Mouse (Mus musculus): ENCODE results near the gene Stfa1.
"Not testable (repeated sequence)": the region's sequence is repeated elsewhere in the genome, so short reads cannot be mapped to it uniquely, and the experiment has no call there.

Stfa1 gene

GRCm38 (mm10) chr16:36276796-36277195, at the start of gene Stfa1:
Stfa1 (plus strand) TSS chr16:36276951.
- not testable (repeated sequence) for H3K27me3 ChIP-seq (ENCODE audit: control insufficient read depth, insufficient read depth, low read length, poor library complexity, severe bottlenecking); H3K36me3 ChIP-seq (ENCODE audit: control insufficient read depth, insufficient read depth, low read length, poor library complexity, severe bottlenecking); DNase-seq (ENCODE audit: low read depth, low spot score)

- not testable (repeated sequence) for H3K27me3 ChIP-seq (ENCODE audit: control insufficient read depth, insufficient read depth, low read length, poor library complexity, severe bottlenecking); H3K36me3 ChIP-seq (ENCODE audit: control insufficient read depth, insufficient read depth, low read length, poor library complexity, severe bottlenecking); DNase-seq (ENCODE audit: low read depth, low spot score)
Observed at GRCm38 (mm10) chr16:36260585-36260984, 16.2 kb upstream of the Stfa1 start.

- DNase-seq (ENCODE audit: low read depth, low spot score): no peak
- Histone ChIP-seq H3K27me3 (ENCODE audit: control insufficient read depth, insufficient read depth, low read length, poor library complexity, severe bottlenecking) (no peaks in the 10 kb centered on the region), H3K36me3 (ENCODE audit: control insufficient read depth, insufficient read depth, low read length, poor library complexity, severe bottlenecking) (no peaks in the 10 kb centered on the region)
Observed at GRCm38 (mm10) chr16:36289140-36289539, 12.4 kb downstream of the Stfa1 start.

- H3K36me3 ChIP-seq (ENCODE audit: control insufficient read depth, insufficient read depth, low read length, poor library complexity, severe bottlenecking): no peaks in the 10 kb centered on the region
- no peaks in the 10 kb centered on the region for H3K27me3 ChIP-seq (ENCODE audit: control insufficient read depth, insufficient read depth, low read length, poor library complexity, severe bottlenecking)
- DNase-seq (ENCODE audit: low read depth, low spot score): no peak
Observed at GRCm38 (mm10) chr16:36307631-36308030, 30.9 kb downstream of the Stfa1 start.

- DNase-seq (ENCODE audit: low read depth, low spot score); H3K27me3 ChIP-seq (ENCODE audit: control insufficient read depth, insufficient read depth, low read length, poor library complexity, severe bottlenecking): not testable (repeated sequence)
Observed at GRCm38 (mm10) chr16:36316111-36316510, 39.4 kb downstream of the Stfa1 start.

GRCm38 (mm10) chr16:36319286-36319685, 42.5 kb downstream of the Stfa1 start:
- Histone ChIP-seq H3K27me3 (ENCODE audit: control insufficient read depth, insufficient read depth, low read length, poor library complexity, severe bottlenecking) (no peaks in the 10 kb centered on the region), H3K36me3 (ENCODE audit: control insufficient read depth, insufficient read depth, low read length, poor library complexity, severe bottlenecking) (no peaks in the 10 kb centered on the region)
- DNase-seq (ENCODE audit: low read depth, low spot score): no peak

More at GRCm38 (mm10) chr16:36316111-36316510, 39.4 kb downstream of the Stfa1 start:
- H3K36me3 ChIP-seq (ENCODE audit: control insufficient read depth, insufficient read depth, low read length, poor library complexity, severe bottlenecking): not testable (repeated sequence)

GRCm38 (mm10) chr16:36334232-36334631, 57.5 kb downstream of the Stfa1 start, which contains the start of gene BC117090:
BC117090 (minus strand) TSS chr16:36334332.
- no peaks in the 10 kb centered on the region for H3K27me3 ChIP-seq (ENCODE audit: control insufficient read depth, insufficient read depth, low read length, poor library complexity, severe bottlenecking)
- no peaks in the 10 kb centered on the region for H3K36me3 ChIP-seq (ENCODE audit: control insufficient read depth, insufficient read depth, low read length, poor library complexity, severe bottlenecking)

More at GRCm38 (mm10) chr16:36334232-36334631, 57.5 kb downstream of the Stfa1 start, which contains the start of gene BC117090:
- DNase-seq (ENCODE audit: low read depth, low spot score): no peak

Data from splenic B cell, adult 2 months (primary cell).